37 mouse cellular contexts compared by ENCODE assay signal in genomic region chr11:96028130-96028529, GRCm38 (mm10). TPM values are rescaled to one million over a fixed set of nuclear protein-coding genes. Genes with fewer than 3 reads are reported as not detected.
"Had no signal": no experiment of that assay in that cellular context is flagged by ENCODE, and none has a peak within 500 bp of the region (broad histone marks: within the 10 kb centered on the region; RNA-seq: fewer than 3 reads in every experiment).

No protein-coding gene starts in this region.

- DNase-seq: cerebellum, adult 8-10 months; cerebellum, adult 9-10 months; cerebellum, adult 9-11 months; cerebellum, postnatal 10 days; cerebellum, postnatal 14 days; cerebellum, postnatal 25 days; cerebellum, postnatal 36 days; embryo, embryonic 11 days; forebrain, postnatal 0 days; gastrocnemius, adult 2 months; gastrocnemius, postnatal 10 days; gastrocnemius, postnatal 14 days; gastrocnemius, postnatal 25 days; gastrocnemius, postnatal 36 days; heart, adult 18-20 months; heart, adult 2 months had no signal

- H3K9ac ChIP-seq: embryonic facial prominence, embryonic 12.5 days; embryonic facial prominence, embryonic 13.5 days; embryonic facial prominence, embryonic 15.5 days; forebrain, embryonic 12.5 days; forebrain, embryonic 13.5 days; forebrain, embryonic 15.5 days; forebrain, postnatal 0 days had no signal

- H3K36me3 ChIP-seq: embryonic facial prominence, embryonic 10.5 days; embryonic facial prominence, embryonic 12.5 days; embryonic facial prominence, embryonic 13.5 days; embryonic facial prominence, embryonic 15.5 days; forebrain, embryonic 10.5 days; forebrain, embryonic 12.5 days; forebrain, embryonic 15.5 days had no signal

- H3K4me1 ChIP-seq: embryonic facial prominence, embryonic 10.5 days; embryonic facial prominence, embryonic 12.5 days; embryonic facial prominence, embryonic 13.5 days; embryonic facial prominence, embryonic 15.5 days; forebrain, embryonic 10.5 days; forebrain, embryonic 12.5 days; forebrain, embryonic 13.5 days; forebrain, embryonic 15.5 days had no signal

- ATAC-seq: forebrain, embryonic 13.5 days; forebrain, embryonic 14.5 days; forebrain, embryonic 15.5 days; forebrain, embryonic 16.5 days; forebrain, postnatal 0 days had no signal

- H3K4me3 ChIP-seq: embryonic facial prominence, embryonic 10.5 days; embryonic facial prominence, embryonic 12.5 days; embryonic facial prominence, embryonic 13.5 days; embryonic facial prominence, embryonic 15.5 days; erythroblast, embryonic 14.5 days; forebrain, embryonic 10.5 days; forebrain, embryonic 12.5 days; forebrain, embryonic 13.5 days; forebrain, embryonic 15.5 days; gastrocnemius, adult 2 months; heart, adult 2 months had no signal

- H3K27ac ChIP-seq: embryonic facial prominence, embryonic 10.5 days; embryonic facial prominence, embryonic 12.5 days; embryonic facial prominence, embryonic 13.5 days; embryonic facial prominence, embryonic 15.5 days; forebrain, embryonic 10.5 days; forebrain, embryonic 12.5 days; forebrain, embryonic 13.5 days; forebrain, embryonic 15.5 days; gastrocnemius, adult 2 months; heart, adult 2 months had no signal

- H3K9me3 ChIP-seq: embryonic facial prominence, embryonic 10.5 days; embryonic facial prominence, embryonic 12.5 days; embryonic facial prominence, embryonic 13.5 days; embryonic facial prominence, embryonic 15.5 days; forebrain, embryonic 10.5 days; forebrain, embryonic 12.5 days; forebrain, embryonic 13.5 days; forebrain, embryonic 15.5 days had no signal

- H3K4me2 ChIP-seq: embryonic facial prominence, embryonic 12.5 days; embryonic facial prominence, embryonic 13.5 days; embryonic facial prominence, embryonic 15.5 days; forebrain, embryonic 12.5 days; forebrain, embryonic 13.5 days; forebrain, embryonic 15.5 days had no signal

RNA-seq across cellular contexts. Expression of gene Gip, which starts 3.8 kb away (rescaled TPM):
- total RNA-seq: common myeloid progenitor, adult 5-6 weeks; forebrain, postnatal 0 days; gastrocnemius, adult 18-20 months; gastrocnemius, adult 2 months; gastrocnemius, adult 8-10 months; gastrocnemius, postnatal 10 days; gastrocnemius, postnatal 14 days; gastrocnemius, postnatal 25 days; gastrocnemius, postnatal 36 days; gastrocnemius, postnatal 4 days; granulocyte monocyte progenitor cell, adult 5-6 weeks; heart, adult 18-20 months; heart, adult 2 months had no signal
- polyA plus RNA-seq: cortical plate, adult 2 months; embryonic facial prominence, embryonic 10.5 days; embryonic facial prominence, embryonic 12.5 days; embryonic facial prominence, embryonic 13.5 days; embryonic facial prominence, embryonic 14.5 days; embryonic facial prominence, embryonic 15.5 days; erythroblast, embryonic 14.5 days; forebrain, embryonic 11.5 days; forebrain, embryonic 12.5 days; forebrain, embryonic 13.5 days; forebrain, embryonic 14.5 days; forebrain, embryonic 15.5 days; forebrain, embryonic 16.5 days; forebrain, postnatal 0 days; frontal cortex, adult 2 months; gonadal fat pad, adult 2 months; heart, adult 2 months had no signal

RNA-seq across cellular contexts. Expression of gene Igf2bp1, which starts 22.4 kb away (rescaled TPM):
- total RNA-seq: common myeloid progenitor, adult 5-6 weeks; gastrocnemius, adult 18-20 months; gastrocnemius, adult 2 months; gastrocnemius, adult 8-10 months; gastrocnemius, postnatal 25 days; gastrocnemius, postnatal 36 days had no signal
